Mouse (Mus musculus) hindlimb bud, embryonic 11.5 days (tissue): Measurements from ENCODE around the gene Kcna1.

Source experiments
- DNase-seq: peaks from one replicate; pipeline ENCODE4 v3.0.0-alpha.2; 2012; ENCODE audit warnings: low read depth, low spot score; ENCODE audit errors: extremely low spot score

Kcna1 gene

DNA sequence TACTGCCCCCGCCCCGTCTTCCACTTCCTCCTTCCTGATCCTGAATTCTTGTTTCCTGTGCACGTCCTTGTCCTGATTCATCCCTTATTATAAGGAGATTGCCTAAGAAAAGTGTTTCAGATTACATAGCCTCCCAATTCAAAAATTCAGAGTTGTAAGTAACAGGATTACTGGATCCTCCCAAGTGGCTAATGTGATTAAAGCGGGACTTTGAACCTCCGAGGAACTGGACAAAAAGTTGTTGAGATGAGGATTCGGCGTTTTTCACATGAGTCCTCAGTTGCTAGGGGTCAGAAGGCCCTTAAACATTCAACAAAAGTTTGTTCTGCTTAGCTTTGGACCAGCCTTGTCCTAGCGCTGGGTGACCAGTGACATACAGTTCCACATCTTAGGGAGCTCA is at the start of gene Kcna1:
Gene Kcna1, minus strand, starts transcription at position 4 of the 400 bp plus-strand sequence.
- no peak for DNase-seq

DNA sequence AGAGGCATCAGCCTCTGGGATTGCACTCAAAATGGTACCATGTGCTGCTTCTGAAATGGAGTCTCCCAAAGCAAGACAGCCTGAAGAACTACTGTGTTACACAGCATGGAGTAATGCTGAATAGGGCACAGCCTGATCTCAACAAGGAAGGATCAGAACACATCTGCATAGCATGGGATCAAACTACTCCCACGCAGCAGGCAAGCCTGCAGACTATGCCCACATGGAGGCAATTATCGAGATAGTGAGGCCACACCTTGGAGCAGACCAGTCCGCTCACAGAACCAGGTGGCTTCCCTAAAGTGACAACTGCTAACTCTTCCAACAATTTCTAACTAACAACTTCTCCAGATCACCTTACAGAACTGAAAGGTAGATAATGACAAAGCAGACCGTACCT is 40.9 kb upstream of the Kcna1 start:
- DNase-seq = no peak

DNA sequence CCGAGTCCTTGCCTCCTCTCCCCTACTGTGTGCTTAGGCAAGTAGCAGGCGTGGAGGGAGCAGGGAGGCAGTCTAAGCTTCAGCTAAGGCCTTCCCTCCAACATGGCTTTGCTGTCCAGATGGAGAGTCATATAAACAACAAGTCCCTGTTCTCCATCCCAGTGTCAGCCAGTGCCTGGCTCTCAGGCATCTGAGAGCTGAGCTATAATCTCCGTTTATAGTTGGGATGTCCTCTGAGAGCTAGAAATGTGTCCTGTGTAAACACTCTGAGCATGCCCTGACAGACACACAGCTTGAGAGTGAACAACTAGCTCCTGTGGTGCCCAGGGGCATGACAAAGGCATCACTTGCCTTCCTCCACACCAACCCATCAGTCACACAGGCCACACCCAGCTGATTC is 39.0 kb upstream of the Kcna1 start:
- no peak for DNase-seq

DNA sequence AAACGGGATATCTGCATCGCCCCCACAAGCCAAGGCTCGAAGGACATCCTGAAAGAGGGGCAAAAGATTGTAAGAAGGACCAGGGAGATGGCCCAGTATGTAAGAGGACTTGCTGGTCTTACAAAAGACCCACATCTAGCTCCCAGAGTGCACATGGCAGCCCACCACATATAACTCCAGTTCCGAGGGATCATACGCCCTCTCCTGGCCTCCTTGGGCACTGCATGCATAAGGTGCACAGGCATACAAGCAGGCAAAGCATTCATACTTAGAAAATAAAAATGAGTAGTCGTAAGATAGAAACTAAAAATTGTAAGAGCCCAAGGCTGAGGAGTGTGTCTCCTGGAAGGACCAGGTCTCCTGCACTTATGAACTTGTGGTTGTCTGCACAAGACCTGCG is 32.8 kb upstream of the Kcna1 start:
- no peak for DNase-seq

DNA sequence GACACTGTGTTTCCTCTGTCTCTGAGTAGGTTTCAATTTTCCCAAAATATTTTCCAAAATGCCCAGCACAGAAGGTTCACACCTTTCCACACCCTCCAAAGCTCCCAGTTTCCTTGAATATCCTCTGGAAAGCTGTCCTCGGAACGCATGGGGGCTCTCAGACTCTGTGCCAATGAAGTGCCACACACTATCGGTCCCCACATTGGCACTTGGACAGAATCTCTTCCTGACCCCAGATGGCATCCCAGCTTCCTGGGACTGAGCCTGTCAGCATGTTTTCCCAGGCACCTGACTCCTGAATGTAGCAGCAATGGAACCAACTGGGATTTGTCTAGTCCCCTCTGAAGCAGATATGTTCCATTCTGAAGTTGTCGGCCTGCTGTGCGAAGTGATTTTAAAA is 20.8 kb upstream of the Kcna1 start:
- DNase-seq = no peak

DNA sequence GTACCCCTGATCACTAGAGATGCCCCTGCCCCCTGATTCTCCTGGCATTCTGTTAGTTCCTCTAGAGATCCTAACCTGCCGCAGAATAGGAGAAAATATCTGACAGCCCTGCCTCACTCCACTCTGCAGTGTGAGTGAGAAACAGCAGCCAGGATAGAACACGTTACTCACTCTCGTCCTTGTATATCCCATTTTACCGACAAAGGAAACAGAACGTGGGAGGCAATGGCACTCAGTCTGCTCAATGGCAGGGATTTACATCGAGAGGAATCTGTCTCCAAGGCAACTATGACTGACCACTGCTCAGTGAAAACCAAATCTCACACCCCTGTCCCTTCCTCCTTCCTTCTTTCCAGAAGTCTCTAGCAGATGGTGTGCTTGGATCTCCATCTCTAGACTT is 19.9 kb upstream of the Kcna1 start:
- no peak for DNase-seq

DNA sequence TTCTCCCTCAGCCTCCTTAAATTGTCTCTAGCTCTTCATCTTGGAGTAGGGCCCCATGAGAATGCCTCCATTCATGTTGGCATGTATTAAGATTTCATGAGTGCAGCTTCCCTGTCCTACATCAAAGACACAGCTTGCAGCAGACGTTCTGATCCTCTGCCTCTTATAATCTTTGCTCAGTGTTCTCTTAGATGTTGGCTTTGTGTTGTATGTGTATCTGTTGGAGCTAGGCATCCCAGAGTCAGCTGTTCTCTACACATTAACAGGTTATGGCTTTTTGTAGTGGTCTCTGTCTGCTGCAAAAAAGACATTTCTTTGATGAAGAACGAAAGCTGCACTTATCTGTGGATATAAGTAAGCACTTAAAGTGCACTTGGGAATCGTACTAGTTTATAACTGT is 18.4 kb upstream of the Kcna1 start:
- DNase-seq = no peak

DNA sequence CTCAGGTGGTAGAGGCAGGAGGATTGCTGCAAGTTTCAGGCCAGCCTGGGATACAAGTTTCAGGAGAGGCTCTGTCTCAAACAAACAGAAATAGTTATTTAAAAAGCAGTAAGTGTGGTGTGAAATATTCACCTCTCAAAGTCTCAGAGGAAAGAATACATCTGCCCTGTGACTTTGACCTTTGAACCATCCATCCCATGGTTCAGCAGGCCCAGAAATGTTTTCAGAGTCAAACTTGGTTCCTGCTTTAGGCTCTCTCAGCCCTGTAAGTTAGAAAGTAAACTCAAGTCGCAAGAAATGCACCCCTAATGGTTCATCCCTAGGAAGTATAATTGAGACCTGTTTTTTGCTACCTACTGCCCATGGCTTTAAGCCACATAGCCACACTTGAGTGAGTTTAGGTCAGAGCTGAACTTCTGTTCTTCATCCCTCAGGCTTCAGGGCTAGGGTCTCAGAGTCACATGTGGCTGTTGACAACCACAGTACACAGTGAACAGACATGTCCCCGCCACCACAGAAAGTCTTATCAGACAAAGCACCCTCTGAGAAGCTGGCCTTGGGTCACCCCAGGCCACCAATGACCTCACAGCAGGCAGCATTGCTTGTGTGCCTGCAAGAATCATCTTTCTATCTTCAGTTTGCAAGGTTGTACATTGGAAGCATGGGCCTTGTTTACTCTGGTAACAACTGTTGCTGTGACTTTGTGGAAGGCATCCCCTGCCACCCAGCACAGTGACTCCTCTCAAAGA is 11.6 kb upstream of the Kcna1 start:
- DNase-seq = no peak

DNA sequence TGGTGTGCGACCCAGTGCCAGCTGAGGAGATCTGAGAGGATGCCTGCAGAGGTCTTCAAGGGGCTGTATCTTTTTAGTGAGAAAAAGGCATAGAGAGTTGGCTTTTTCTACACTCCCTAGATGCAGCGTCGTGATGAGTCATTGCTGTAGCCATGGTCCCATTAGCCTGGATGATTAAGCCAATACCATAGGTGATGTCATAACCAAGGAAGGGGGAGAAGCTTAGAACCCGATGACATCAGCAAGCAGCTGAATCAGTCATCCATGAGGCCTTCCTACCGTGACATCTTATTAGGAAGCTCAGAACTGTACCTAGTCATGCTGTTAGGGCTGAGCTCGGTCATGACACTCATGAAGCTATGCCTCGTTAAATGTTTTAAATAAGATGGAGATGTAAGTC is 7.4 kb upstream of the Kcna1 start:
- no peak for DNase-seq

DNA sequence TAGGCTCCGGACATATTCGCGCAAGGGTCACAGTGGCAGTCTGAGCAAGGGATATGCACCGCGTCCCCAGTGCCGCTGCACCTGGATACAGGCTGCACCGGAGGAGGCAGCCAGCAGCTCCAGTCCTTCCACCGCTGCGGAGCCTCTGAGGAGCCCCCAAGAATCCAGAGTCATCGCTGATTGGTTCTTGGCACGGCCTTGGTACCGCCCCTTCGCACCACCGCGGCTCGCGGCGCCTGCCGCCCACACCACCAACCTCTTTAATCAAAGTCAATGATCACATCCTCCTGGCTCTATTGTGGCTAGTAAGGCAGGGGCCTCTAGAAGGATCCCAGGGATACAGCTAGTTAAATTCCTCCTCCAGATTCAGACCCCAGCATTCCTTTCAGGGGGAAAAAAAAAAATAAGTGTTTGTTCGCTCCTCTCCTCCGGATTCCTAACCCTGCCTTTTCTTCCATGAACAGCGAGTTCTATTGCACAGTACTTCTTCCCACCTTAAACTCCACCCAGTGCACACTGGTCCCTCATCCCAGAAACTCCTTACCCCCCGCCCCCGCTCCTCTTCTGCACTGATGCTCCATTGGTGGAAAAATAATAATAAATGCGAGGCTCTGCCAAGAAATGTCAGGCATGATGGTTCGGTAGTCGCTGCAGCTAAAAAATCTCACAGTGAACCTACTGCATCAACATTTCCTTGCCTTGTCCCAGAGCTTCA is 383 bp downstream of the Kcna1 start:
- DNase-seq = no peak

DNA sequence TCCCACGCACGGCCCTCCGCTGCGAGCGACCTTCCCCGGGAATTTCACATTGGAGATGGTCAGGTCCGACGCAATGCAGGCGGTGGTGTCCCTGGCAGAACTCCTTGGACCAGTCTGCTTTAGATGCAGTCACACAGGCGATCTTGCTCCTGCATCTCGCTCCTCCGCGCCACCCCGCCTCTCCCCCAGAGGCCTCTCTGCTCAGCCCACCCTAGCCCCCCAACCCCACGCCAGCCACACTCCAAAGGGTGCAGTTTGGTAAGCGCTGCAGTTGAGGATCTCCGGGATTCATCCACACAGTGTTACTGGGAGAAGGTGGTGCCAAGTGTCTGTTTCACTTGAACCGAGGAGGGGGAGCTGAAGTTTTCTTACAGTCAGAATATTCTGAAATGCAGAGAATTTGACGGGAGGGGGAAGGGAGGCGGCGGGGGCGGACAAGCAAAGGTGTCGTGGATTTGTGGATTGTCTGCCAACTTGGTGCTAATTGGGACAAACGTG is 1.1 kb downstream of the Kcna1 start:
- DNase-seq = no peak

DNA sequence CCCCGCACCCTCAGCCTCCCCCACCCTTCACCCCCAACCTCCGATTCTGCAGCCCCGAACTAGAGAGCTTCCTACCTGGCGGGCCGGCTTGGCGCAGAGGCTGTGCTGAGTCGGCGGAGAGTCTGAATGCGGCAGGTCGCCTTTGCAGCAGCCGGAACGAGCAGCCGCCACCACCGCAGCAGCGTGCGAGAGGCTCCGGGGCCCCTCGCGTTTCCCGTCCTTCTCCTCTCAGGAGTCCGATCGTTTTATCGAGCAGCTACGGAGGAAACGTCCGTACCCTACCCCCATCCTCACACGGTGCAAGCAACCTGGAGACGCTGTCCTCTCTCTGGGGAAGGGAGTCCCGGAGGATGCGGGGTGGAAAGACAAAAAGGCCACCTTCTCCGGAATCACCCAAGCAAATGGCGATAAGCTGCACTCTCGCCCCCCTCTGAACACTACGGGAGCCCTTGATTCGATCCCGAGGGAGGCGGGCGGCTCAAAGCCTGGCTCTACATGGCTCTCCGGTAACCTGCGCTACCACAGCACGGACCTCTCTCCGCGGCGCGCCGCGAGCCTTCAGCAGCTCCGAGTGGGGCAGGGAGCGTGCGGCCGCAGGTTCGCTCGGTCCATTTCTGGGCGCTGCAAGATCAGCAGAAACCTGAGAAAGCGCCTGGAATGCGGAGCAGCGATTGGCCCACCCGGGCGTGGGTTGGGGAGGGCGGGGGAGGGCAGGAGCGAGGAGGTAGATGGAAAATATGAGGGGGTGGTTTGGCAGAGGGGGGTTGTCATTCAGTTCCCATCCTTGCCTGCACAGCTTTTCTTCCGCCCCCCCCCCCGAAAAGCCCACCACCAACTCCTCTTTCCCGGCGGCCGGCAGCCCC is 1.8 kb downstream of the Kcna1 start:
- DNase-seq = no peak

DNA sequence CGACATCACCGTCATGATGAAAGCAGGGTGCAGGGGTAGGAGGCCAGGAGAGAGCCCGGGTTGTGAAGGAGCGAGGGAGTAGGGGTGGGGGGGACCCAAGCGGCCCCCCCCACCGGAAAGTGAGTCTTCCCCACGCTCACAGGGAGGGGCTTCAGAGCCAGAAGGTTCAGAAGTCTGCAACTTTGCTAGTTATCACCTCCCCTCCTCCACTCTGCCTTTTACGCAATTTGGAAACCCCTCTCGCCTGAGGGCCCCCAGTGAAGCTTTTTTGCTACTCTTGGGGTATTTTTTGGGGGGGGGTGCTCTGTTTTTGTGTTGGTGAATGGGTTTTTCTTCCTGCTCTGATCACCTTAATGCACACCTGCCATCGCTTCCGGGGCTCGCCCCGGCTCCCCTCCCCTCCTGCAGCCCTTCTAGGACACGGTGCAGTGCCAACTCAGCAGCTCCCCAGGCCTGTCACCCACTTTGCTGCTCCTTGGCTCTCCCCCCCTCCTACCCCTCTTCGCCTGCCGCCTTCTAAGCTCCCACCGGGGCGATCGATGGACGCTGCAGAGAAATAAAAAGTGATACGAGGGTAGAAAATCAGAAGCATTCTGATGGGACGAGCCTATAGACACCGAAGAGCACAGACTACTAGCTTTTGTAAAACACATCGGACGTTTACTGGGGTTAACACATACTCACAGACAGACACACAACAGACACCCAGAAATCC is 2.7 kb downstream of the Kcna1 start:
- no peak for DNase-seq

DNA sequence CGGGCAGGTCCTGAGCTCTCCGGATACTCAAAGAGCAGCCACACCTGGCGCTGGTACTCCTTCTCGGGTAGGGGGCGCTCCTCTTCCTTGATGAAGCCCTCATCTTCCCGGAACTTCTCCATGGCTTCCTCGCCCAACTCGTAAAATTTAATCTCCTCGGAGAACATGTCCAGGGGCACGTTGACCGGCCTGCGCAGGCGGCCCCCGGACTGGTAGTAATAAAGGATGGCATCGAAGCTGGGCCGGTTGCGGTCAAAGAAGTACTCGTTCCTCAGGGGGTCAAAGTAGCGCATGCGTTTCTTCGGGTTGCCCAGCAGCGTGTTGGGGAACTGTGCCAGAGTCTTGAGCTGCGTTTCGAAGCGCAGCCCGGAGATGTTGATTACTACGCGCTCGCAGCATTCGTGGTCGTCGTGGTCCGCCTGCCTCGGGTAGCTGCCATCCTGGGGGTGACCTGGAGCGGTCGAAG is 3.3 kb downstream of the Kcna1 start:
- DNase-seq = no peak

DNA sequence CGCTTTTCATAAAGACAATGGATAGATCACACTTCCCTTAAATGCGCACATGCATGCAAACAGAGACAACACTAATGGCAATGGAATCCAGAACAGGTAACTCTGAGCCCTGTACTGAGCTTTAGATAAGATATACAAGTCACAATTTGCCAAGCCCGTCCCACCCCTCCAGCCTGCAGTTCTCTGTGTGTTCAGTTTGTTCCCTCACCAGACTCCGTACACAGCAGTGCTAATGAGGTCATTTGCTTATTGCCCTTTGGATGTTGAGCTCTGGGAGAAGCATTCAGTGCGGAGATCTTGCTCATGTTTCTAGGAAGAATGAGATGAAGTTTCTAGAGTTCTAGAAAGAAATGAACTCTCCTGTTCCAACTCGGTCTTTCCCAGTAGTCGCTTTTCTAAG is 17.7 kb downstream of the Kcna1 start:
- no peak for DNase-seq

DNA sequence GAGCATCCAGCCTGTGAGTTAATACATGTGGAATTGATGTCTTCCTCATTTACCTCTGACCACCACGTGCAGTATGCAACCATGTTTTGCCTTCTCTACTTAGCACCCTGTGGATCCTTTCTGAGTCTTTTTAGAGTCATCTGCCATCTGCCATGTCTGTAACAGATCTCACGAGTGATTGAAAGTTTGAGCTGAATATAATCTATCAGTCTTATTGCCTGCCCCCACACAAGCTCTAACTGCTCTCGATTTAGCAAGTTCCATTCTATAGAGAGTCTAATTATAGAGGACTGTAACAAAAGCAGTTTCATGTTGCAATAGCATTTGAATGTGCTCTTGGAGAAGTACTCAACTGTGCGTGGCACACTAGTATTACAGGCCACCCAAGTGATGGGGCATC is 27.7 kb downstream of the Kcna1 start:
- no peak for DNase-seq

DNA sequence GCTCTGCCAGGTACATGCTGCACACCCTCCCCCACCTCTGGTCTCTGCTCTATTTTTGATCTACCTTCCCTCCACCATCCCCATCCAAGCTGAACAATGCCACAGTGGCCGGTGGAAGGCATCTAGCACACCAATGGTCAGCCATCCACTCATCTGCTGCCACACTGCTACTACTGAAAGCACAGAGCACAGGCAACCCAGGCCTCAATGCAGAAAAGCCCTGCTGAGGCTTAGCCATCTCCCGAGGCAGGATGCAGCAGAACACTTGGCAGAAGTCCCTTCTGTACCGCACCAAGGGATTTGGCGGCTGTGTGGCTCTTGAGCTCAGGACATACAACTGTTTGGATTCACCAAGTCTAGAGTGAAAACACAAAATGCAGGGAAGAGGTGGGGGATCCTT is 35.4 kb downstream of the Kcna1 start:
- no peak for DNase-seq

DNA sequence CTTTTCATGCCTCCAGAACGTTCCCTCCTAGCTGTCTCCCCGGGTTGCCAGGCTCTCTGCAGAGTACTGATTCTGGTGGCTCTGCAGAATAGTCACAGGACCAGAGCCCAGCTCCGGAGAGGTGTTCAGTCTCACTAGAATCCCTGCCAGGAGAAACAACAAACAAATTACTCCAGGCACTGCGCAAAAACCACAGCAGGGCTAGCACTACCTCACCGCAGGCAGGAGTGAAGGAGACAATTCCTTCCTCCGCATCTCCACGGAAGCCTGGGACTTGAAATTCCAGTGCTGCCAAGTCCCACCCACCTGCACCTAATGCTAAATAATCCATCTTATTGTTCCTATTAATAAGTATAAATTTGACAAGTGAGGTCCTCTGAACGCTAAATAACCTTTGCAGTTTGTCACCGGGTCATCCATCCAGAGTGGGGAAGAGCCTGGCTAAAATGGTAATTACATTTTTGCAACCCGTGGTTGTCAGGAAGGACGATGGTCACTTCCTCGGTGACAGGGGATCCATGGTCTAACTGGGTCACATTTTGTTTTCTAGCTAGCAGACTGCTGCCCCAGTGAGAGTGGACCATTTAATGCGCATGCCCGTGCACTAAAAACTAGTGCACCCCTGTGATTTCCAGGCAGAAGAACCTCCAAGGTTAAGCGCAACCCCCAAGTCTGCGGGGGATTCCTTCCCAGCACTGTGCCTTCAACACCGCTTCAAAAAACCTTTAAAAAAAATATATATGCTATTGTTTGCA is 36.8 kb downstream of the Kcna1 start:
- no peak for DNase-seq

DNA sequence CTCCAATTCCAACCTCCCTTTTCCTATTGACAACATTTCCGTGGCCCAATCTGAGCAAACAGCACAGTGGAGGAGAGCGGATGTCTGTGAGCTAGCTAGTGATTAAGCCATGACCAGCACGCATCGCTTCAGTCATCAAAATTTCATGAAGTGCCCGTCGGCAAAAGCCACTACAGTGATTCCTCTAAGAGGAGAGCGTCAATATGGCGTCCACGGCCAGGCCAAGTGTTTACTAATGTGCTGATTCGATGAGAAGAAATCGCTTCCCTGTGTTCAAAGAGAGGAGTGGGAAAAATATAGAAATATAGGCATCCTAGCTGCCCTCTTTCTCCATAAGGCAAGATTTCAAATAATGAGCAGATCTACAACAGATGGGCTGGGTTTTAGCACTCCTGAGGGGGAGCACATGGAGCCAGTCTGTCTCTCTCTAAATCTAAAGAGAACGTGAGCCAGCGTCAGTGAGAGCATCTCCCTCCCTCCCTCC is 44.3 kb downstream of the Kcna1 start:
- no peak for DNase-seq
